Mouse (Mus musculus): ENCODE data around the gene Lrrc2.

DNA sequence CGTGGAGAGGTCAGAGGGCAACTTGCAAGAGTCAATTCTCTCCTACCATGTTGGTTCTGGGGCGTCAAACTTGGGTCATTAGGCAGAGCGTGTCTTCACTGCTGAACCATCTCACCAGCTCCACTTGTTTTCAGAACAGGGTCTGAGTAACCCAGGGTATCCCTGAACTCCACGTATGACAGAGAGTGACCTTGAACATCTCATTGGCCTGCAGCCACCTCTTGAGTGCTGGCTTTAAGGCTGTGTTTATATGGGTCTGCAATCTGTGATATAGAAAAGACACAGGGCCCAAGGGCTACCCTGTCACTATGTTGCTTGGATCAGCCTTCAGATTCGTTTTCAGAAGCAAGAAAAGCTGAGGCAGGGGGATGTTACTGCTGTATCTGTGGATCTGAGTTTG, 8.3 kb downstream of the Lrrc2 start:
- TF ChIP-seq CTCF (IDR thresholded peaks at IDR 0.05; ENCODE audit: extremely low read depth, insufficient read depth, insufficient read length, insufficient replicate concordance) (no peak), POLR2A (IDR thresholded peaks at IDR 0.05; ENCODE audit: low read depth, low read length) (no peak)
